Mouse (Mus musculus) layer of hippocampus, adult 18-20 months (tissue): ENCODE data around the gene Prune2. TPM values are rescaled to one million over a fixed set of nuclear protein-coding genes. Genes with fewer than 3 reads are reported as not detected.
"Not testable (repeated sequence)": the region's sequence is repeated elsewhere in the genome, so short reads cannot be mapped to it uniquely, and the experiment has no call there.

ENCODE experiments used
- DNase-seq, 2 experiments: peaks; one replicate each; pipeline ENCODE4 v3.0.0; 2022; ENCODE audit warnings: low spot score in 2 of 2
- total RNA-seq, 2 experiments: library from RNA; stranded (reverse); gene quantifications; 2 replicates each; pipeline ENCODE4 v1.2.3; 2021

Gene Prune2
- total RNA-seq, 2 experiments from 2014 or later = 70.0 to 80.0 TPM

GRCm38 (mm10) chr19:17174501-17174900, 218.6 kb downstream of the Prune2 start:
- DNase-seq = not testable (repeated sequence)

- peak in 1 of 2 experiments; percentile 24 for DNase-seq
Observed at GRCm38 (mm10) chr19:17180506-17180905, 224.6 kb downstream of the Prune2 start.

- no peak for DNase-seq
Observed at GRCm38 (mm10) chr19:17194730-17195129, 238.8 kb downstream of the Prune2 start.

- no peak for DNase-seq
Observed at GRCm38 (mm10) chr19:17199059-17199458, 243.1 kb downstream of the Prune2 start.

GRCm38 (mm10) chr19:17207141-17207540, 251.2 kb downstream of the Prune2 start:
- no peak for DNase-seq

- DNase-seq = no peak
Observed at GRCm38 (mm10) chr19:17210541-17210940, 254.6 kb downstream of the Prune2 start.

GRCm38 (mm10) chr19:17214896-17215520, 259.1 kb downstream of the Prune2 start:
- no peak for DNase-seq

GRCm38 (mm10) chr19:17218195-17218594, 262.3 kb downstream of the Prune2 start:
- DNase-seq = no peak

- no peak for DNase-seq
Observed at GRCm38 (mm10) chr19:17223801-17224200, 267.9 kb downstream of the Prune2 start.

- no peak for DNase-seq
Observed at GRCm38 (mm10) chr19:17225570-17226083, 269.7 kb downstream of the Prune2 start.

- DNase-seq = no peak
Observed at GRCm38 (mm10) chr19:17226096-17226495, 270.2 kb downstream of the Prune2 start.

GRCm38 (mm10) chr19:17230013-17230412, 274.1 kb downstream of the Prune2 start:
- no peak for DNase-seq

- no peak for DNase-seq
Observed at GRCm38 (mm10) chr19:17238471-17238870, 282.6 kb downstream of the Prune2 start.

- peak in 1 of 2 experiments; percentile 12 for DNase-seq
Observed at GRCm38 (mm10) chr19:17240170-17241077, 284.5 kb downstream of the Prune2 start.

- no peak for DNase-seq
Observed at GRCm38 (mm10) chr19:17241206-17241605, 285.3 kb downstream of the Prune2 start.

GRCm38 (mm10) chr19:17242962-17243361, 287.0 kb downstream of the Prune2 start:
- DNase-seq = no peak

GRCm38 (mm10) chr19:17244544-17244943, 288.6 kb downstream of the Prune2 start:
- no peak for DNase-seq

- DNase-seq = no peak
Observed at GRCm38 (mm10) chr19:17247352-17247925, 291.5 kb downstream of the Prune2 start.

GRCm38 (mm10) chr19:17249691-17250090, 293.8 kb downstream of the Prune2 start:
- DNase-seq = no peak

- no peak for DNase-seq
Observed at GRCm38 (mm10) chr19:17250801-17251200, 294.9 kb downstream of the Prune2 start.

GRCm38 (mm10) chr19:17251453-17251852, 295.5 kb downstream of the Prune2 start:
- no peak for DNase-seq

- DNase-seq = no peak
Observed at GRCm38 (mm10) chr19:17252845-17253244, 296.9 kb downstream of the Prune2 start.
